Mouse (Mus musculus): ENCODE results near the gene Pnmal2.
A peak's percentile ranks its signal among the peaks of the same experiment; 100 is the strongest.

The Pnmal2 gene

DNA sequence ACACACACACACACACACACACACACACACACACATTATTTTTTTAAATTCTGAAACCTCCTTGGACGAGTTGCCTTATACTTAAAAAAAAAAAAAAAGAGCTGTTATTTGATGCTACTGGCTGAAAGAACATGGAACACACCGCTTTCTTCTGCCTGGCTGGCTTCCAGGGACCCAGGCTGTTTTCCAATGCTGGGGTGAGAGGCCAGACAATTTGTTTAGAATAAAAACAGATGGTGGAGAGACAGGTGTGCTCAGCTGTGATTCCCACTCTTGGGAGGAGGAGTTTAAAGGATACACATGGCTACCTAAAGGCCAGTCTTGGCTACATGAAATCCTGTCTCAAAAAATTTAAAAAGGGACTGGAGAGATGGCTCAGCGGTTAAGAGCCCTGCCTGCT is 43.9 kb downstream of the Pnmal2 start:
- DNase-seq = no peak

DNA sequence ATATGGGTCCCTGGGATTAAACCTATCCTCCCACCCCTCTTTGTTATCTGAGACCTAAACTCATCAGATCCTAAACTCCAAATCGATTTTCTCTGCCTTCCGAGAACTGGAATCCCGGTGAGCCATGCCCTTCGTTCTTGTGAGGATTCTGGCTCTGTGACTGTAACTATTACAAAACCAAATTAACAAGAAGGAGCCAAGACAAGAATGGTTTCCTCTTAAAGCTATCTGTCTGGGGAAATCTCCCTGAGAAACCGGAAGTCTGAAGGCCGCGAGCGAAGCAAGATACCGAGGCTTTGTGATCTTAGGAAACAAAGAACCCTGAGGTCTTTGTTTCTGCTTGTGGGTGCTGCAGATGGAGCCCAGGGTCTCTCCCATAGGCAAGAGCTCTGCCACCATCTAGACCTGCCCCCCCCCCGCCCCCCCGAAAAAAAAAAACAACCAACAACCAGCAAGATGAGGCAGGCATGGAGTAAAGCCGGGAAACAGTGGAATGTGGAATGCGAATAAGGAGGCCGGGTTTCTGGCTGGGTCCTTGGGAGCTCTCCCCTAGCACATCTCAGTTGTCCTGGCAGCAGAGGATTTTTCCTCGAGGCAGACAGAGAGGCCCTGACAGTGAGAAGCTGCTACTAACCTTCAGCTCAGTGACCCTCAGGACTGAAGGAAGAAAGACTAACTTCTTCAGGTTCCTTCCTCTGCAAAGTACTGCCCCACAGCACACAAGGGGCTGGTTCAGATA is 45.7 kb downstream of the Pnmal2 start:
- DNase-seq = no peak

DNA sequence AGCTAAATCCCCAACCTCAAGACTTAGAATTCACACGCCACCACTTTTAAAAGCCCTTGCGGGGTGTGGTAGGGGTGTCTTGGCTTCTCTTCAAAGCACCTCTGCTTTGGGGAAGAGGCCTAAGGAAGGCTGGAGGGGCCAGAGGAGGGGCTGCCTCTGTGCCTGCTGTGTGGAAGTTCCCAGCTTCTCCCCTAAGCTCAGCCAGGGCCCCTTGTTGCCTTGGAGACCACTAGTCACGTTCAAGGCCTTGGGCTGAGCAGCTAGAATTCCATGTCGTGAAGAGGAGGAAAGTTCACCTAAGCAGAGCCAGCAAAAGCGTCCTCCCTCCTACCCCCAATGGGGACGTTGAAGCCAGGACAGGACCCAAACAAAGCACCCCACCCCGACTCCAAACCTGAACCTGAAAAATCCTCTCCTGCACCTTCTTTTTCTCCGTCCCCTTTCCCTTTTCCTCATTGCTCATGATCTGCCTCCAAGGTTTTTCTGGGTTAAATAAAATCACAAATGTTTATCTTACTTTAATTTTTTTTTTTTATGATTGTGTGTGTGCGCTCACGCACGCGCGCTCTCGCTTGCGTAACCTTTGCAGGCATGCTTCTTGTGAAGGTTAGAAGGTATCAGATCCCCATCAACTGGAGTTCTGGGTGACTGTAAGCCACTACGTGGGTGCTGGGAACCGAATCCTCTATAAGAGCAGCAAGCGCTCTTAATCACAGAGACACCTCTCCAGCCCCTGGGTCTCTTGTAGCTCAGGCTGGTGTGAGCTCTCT is 47.4 kb downstream of the Pnmal2 start:
- DNase-seq = no peak

DNA sequence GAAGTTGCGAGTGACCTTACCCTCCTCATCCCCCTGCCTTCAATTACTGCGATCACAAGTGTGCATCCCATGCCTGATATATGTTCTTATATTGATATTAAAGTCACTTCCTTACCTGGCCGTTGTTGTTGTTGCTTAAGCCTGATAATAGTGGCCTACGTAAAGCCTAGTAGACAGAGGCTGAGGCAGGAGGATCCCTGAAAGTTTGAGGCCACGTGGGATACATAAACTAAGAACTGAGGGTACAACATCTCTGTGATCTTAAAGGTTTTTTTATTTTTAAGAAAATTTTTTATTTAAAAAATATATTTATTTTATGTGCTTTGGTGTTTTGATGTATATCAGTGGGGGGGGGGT is 47.9 kb downstream of the Pnmal2 start, which contains the start of gene Ccdc8:
Gene Ccdc8, plus strand, starts transcription at position 258 of the 357 bp plus-strand sequence.
- no peak for DNase-seq

DNA sequence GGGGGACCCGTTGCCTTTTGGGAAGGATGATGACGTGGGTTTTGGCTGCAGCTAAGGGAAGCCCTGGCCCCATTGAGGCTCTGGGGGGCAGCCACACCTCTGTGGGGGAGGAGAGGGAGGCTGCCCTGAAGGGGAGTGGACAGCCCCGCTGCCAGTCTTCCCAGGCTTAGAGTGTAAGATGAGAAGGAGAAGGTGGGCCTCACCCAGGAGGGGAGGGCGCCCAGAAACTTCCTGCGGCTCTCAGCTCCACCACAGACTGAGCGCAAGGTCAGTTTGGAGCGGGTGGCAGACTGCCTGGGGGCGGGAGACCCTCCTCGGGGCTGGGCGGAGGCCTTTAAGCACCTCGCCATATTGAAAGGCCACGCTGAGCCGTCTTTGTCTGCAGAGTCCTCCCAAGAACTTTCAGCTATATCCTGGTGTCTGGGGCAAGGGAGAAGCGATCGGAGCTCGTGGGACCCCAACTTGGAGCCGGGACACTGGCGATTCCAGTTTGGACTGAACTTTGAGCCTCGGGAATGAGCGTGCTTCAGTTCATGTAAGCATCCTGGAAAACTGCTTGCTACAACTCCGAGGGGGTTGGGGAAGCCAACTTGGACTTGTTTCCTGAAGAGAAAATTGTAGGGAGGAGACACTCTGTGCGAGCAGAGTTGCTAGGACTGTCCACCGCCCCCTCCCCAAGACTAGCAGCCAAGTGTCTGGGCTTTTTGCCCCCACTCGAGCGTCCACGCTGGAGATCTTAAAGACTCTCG is 49.3 kb downstream of the Pnmal2 start:
- peak; percentile 40 for DNase-seq

DNA sequence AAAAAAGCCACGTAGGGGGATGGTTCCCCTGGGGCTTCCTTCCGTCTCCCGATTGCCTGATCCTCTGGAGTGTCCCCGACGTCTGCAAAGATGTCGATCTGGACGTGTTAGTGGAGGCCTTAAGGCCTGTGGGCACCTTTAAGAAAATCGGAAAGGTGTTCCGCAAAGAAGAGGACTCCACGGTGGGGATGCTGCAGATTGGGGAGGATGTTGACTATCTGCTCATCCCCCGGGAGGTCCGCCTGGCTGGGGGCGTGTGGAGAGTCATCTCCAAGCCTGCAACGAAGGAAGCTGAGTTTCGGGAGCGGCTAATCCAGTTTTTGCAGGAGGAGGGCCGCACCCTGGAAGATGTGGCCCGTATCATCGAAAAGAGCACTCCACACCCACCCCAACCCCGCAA is 49.9 kb downstream of the Pnmal2 start:
- DNase-seq = no peak

DNA sequence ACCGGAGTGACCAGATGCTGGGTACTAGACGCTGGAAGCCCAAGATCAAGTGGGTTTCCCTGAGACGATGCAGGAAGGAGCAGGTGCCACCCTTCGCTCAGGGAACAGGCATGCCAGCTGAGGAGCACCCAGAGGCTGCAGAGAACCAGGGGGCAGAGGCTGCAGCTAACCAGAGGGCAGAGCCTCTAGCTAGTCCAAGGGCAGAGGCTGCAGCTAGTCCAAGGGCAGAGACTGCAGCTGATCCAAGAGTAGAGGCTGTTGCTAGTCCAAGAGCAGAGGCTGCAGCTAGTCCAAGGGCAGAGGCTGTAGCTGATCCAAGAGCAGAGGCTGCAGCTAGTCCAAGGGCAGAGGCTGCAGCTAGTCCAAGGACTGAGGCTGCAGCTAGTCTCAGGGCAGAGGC is 50.9 kb downstream of the Pnmal2 start:
- DNase-seq = no peak
